Mouse (Mus musculus) heart, adult 9 months (tissue): Measurements from ENCODE around the gene Bap1.

Experiments
- DNase-seq, 2 experiments: peaks; one replicate each; pipeline ENCODE4 v3.0.0; 2022; ENCODE audit warnings: low spot score in 2 of 2

Bap1 gene

DNA sequence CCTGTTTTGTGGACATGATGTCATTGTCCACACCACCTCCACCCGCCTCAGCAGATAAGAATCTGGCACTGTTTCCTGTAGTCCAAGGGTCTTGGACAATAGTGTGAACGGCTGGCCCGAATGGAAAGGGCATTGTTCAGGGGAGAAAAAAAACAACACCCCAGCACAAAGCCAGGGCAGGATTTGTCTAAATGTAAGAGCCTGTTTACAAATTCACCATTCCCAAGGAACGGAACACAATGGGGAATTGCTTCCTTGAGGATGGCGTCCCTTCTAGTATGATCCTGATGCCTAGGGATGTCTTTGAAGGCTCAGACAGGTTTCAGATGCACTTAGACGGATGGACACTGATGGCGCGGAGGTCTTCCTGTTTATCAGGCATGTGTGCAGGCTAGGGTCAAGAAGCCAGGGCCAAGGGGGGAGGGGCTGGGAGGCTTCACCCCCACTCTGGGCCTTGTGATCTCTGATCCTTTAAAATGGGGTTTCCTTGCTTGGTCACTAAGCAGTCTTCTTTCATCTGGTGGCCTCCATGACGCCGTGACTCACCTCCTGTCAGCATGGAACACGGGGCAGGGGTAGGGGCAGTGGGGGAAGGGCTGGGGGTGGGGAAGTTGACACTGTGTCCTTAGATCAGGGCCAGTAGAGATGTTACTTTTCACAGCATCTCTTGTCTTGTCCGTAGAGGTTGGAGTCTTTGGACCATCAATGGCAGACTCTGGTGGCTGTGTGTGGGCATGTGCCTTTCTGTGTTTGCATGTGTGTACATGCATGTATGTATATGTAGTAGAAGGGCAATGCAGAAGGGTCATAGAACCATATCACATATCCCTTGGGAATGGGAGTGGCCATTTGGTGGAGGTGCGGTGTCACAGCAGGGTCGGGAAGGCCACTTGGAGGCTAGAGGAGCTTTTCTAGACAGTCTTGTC lies 17.9 kb upstream of the Bap1 start:
- DNase-seq = peak; percentile 51 to 82

DNA sequence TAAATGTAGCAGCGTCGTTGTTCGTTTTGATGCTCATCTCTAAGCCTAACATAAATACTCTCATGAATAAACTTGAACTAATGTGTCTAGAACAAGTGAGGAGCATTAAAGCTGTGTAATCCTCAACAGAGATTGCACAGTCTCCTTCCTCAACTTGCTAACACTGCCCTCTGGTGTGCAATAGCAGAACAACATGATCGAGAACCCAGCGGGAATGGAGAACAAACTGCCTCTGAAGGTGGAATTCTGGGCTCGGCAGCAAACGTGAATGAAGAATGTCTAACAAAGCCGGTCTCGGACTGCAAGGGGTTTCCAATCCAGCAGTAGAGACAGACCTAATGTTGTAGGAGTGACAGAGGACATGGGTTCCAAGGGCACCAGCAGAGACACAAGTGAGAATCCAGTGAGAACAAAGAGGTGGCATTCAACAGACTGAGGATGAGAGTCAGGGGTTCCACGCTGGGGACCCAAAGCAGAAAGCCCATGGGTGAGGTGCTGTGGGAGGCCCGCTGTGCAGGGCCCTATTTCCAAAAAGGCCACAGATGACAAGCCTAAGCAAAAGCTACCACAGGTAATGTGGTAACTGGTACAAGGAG lies 17.2 kb upstream of the Bap1 start:
- DNase-seq = peak in 1 of 2 experiments; percentile 72

GRCm38 (mm10) chr14:31237101-31237882 lies 14.0 kb upstream of the Bap1 start:
- peak; percentile 80 to 86 for DNase-seq

GRCm38 (mm10) chr14:31240528-31240927 lies 10.7 kb upstream of the Bap1 start:
- DNase-seq = no peak

- DNase-seq = no peak
These were observed 6.5 kb upstream of the Bap1 start for GRCm38 (mm10) chr14:31244777-31245176.

GRCm38 (mm10) chr14:31245946-31246345 lies 5.3 kb upstream of the Bap1 start:
- DNase-seq = no peak

- DNase-seq = no peak
These were observed 2.9 kb upstream of the Bap1 start for GRCm38 (mm10) chr14:31248396-31248795.

- no peak for DNase-seq
These were observed 797 bp upstream of the Bap1 start for GRCm38 (mm10) chr14:31250222-31251083.

GRCm38 (mm10) chr14:31251626-31252025 lies 376 bp downstream of the Bap1 start:
- DNase-seq = no peak

- no peak for DNase-seq
These were observed 841 bp downstream of the Bap1 start for GRCm38 (mm10) chr14:31252091-31252490.

- DNase-seq = no peak
These were observed 7.3 kb downstream of the Bap1 start for GRCm38 (mm10) chr14:31258476-31259050.

DNA sequence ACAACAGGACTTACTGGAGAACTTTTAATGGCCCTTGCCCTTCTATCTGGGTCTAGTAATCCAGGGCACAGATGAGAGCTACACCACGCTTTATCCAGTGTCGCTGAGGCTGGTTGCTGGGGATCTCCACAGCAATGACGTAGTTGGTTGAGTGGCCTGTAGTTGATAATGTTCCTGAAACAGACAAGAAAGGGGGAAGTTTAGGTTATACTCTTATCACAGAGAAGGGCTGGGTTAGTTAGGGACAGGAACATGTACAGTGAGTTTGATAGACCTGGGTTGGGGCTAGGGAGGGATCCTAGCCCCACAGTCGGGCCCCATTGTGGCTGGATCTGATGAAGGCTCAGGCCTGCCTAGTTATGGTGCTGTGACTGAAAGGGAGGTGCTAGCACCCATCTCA lies 9.1 kb downstream of the Bap1 start:
- DNase-seq = no peak

DNA sequence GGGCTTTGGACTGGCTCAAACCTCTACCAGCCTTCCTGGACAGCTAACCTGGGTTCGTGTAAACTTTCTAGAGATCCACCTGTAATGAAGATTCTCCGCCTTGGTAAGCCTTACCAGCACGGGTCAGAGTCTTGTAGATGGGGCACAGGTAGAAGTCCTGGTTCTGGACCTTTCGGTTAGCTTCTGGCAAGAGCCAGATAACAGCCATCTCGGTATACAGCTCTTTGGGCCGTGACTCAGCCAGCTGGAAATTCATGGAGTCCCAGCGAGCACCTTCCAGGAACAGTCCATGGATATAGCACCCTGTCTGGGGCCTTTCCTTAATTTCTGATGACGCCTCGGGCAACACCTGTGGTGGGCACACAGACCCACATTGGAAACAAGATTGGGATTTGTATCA lies 9.7 kb downstream of the Bap1 start:
- no peak for DNase-seq

GRCm38 (mm10) chr14:31267649-31268048 lies 16.4 kb downstream of the Bap1 start:
- no peak for DNase-seq

- no peak for DNase-seq
These were observed 17.2 kb downstream of the Bap1 start for GRCm38 (mm10) chr14:31268301-31269001.

DNA sequence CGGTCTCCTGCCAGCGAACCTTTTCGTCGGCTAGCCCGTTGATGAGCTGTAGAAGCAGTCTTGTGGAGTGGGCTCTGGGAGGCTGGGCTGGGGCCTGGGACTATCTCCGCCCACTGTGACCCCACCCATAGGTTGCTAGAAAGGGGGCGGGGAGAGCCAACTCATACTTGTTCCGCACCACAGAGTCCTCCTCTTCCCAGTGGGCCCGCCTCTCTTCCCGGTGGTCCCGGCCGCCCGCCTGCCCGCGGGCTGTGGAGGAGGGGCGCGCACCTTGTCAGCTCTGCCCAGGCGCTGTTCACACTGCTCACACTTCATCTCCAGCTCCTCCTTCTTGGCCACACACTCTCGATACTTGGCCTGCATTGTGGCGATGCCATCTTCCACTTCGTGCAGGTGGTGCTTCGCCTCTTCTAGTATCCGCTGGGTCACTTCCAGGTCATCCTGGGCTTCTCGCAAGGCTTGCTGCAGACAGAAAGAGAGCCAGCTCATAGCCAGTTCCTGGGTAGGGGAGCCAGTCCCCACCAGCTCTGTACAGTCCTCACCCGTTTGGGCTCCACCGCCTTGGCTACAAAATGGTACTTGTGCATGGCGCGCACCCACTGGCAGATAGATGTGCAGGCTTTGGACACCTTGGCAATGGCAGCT lies 18.3 kb downstream of the Bap1 start:
- no peak for DNase-seq

DNA sequence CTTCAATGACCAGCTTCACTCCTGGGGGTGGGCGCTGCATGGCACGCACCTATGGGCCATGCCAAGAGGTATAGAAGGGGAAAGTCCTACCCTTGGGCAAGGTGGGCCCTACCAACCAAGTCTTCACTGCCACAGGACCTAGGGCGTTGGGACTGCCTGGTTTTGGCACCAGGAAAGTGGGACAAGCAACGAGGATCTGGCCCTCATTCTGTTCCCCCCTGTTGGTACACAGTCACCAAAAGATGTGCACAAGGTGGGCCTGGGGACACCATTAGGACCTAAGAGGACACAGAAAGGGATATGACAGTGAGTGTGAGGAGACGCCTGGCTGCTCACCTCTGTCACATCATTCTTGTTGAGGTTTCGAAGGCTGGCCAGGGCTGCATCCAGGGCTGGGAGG lies 19.9 kb downstream of the Bap1 start:
- DNase-seq = no peak

GRCm38 (mm10) chr14:31272164-31272563 lies 20.9 kb downstream of the Bap1 start:
- peak; percentile 28 to 53 for DNase-seq

- no peak for DNase-seq
These were observed 34.5 kb downstream of the Bap1 start for GRCm38 (mm10) chr14:31285728-31286127.
